Mouse (Mus musculus): Measurements from ENCODE around the gene Runx2. TPM values are rescaled to one million over a fixed set of nuclear protein-coding genes. Genes with fewer than 3 reads are reported as not detected.

The Runx2 gene
- polyA plus RNA-seq, 1 experiment: 21.5 TPM

DNA sequence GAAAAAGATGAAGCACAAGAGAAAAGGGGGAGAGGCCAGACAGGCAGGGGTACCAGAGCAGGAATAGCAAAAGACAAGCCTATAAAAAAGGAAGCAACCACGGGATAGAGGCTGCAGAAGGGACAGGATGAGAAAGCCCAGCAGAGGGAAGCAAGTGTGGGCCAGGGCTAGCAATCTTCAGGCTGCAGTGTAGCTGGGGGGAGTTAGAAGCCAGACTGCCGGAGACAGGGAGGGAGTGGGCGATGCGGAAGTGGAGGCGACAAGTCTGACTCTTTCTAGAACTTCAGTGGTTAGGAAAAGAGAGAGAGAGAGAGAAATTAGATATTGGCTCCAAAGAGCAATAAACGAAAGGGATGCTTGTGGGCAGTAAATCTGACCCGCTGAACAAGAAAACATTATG, 129.1 kb downstream of the Runx2 start:
- Histone ChIP-seq H3K27ac (ENCODE audit: control insufficient read depth, insufficient read depth, low read depth, low read length, poor library complexity) (no peak overlapping the region), H3K4me1 (ENCODE audit: control insufficient read depth, insufficient read depth, low read length) (no peaks in the 10 kb centered on the region), H3K4me3 (replicated peaks; ENCODE audit: control insufficient read depth, low read depth, low read length) (no peak overlapping the region)
- TF ChIP-seq POLR2A (IDR thresholded peaks at IDR 0.05; ENCODE audit: borderline replicate concordance, control insufficient read depth, low read depth, low read length) (no peak), CTCF (IDR thresholded peaks at IDR 0.05; ENCODE audit: control insufficient read depth, insufficient read depth, low read length) (no peak)
- 22% methylated on average over 7 of the region's 7 CpGs for WGBS

DNA sequence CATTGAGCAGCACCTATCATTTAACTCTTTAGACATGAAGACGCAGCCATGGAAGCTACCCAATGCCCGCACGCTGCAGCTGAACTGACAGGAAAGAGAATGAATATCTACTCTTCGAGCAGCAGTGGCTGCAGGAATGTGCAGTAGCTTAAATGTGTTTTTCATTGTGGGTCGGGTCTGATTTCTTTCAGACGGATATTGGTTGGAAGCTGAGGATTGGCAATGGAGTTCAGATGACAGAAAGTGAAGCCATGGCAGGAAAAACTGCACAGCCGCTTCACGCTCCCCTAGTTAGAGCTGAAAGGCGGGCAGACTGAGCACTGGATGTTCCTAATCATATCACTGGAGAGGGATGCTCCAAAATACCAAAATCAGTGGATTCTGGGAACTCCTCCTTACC, 131.6 kb downstream of the Runx2 start:
- Histone ChIP-seq H3K4me3 (replicated peaks; ENCODE audit: control insufficient read depth, low read depth, low read length) (no peak overlapping the region), H3K27ac (ENCODE audit: control insufficient read depth, insufficient read depth, low read depth, low read length, poor library complexity) (no peak overlapping the region), H3K4me1 (ENCODE audit: control insufficient read depth, insufficient read depth, low read length) (no peaks in the 10 kb centered on the region)
- TF ChIP-seq POLR2A (IDR thresholded peaks at IDR 0.05; ENCODE audit: borderline replicate concordance, control insufficient read depth, low read depth, low read length) (no peak), CTCF (IDR thresholded peaks at IDR 0.05; ENCODE audit: control insufficient read depth, insufficient read depth, low read length) (no peak)
- WGBS: 82% methylated on average over 9 of the region's 9 CpGs

DNA sequence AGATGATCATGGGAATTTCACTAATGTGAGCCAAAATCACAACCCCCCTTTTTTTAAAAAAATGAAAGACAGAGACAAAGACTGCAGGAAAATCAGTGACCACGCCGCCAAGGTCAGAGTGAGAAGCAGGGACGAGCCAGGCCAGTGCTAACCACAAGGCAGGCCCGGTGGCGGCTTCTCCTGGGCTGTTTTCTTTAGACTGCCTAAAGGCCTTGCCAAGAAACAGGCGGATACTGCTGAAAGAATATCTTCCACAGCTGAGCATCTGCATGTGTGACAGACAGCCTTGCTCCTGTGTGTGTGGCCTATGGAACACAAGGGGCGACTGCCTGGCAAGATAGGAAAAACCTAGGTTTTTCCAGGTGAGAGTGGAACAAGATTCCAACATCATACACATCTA, 136.8 kb downstream of the Runx2 start:
- no peak overlapping the region for H3K27ac ChIP-seq (ENCODE audit: control insufficient read depth, insufficient read depth, low read depth, low read length, poor library complexity)
- no peak overlapping the region for H3K4me3 ChIP-seq (replicated peaks; ENCODE audit: control insufficient read depth, low read depth, low read length)
- no peak for TF ChIP-seq CTCF (IDR thresholded peaks at IDR 0.05; ENCODE audit: control insufficient read depth, insufficient read depth, low read length)
- H3K4me1 ChIP-seq (ENCODE audit: control insufficient read depth, insufficient read depth, low read length): peaks cover 4% of the 10 kb centered on the region
- 23% methylated on average over 7 of the region's 7 CpGs for WGBS

DNA sequence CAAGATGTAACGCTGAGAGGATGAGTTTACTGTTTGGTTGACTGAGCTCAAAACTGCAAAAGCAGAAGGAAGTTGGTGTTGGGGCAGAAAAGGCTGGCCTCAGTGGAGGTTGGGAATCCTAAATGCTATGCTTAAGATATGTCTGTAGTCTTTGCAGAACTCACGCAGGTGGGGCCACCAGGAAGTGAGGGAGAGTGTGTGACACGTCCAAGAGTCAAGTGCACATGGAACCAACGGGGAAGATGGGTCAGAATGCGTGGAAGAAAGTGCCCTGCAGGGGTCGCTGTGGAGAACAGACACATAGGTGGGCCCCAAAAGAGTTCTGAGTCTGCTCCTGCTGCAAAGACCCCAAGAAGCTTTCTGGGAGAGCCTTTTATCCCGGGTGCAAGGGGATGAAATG, 141.8 kb downstream of the Runx2 start:
- 3% methylated on average over 7 of the region's 7 CpGs for WGBS
- Histone ChIP-seq H3K27ac (ENCODE audit: control insufficient read depth, insufficient read depth, low read depth, low read length, poor library complexity) (peak overlapping the region; percentile 62), H3K4me3 (replicated peaks; ENCODE audit: control insufficient read depth, low read depth, low read length) (no peak overlapping the region), H3K4me1 (ENCODE audit: control insufficient read depth, insufficient read depth, low read length) (peaks cover 7% of the 10 kb centered on the region)
- TF ChIP-seq POLR2A (IDR thresholded peaks at IDR 0.05; ENCODE audit: borderline replicate concordance, control insufficient read depth, low read depth, low read length) (no peak), CTCF (IDR thresholded peaks at IDR 0.05; ENCODE audit: control insufficient read depth, insufficient read depth, low read length) (peak; percentile 69)

DNA sequence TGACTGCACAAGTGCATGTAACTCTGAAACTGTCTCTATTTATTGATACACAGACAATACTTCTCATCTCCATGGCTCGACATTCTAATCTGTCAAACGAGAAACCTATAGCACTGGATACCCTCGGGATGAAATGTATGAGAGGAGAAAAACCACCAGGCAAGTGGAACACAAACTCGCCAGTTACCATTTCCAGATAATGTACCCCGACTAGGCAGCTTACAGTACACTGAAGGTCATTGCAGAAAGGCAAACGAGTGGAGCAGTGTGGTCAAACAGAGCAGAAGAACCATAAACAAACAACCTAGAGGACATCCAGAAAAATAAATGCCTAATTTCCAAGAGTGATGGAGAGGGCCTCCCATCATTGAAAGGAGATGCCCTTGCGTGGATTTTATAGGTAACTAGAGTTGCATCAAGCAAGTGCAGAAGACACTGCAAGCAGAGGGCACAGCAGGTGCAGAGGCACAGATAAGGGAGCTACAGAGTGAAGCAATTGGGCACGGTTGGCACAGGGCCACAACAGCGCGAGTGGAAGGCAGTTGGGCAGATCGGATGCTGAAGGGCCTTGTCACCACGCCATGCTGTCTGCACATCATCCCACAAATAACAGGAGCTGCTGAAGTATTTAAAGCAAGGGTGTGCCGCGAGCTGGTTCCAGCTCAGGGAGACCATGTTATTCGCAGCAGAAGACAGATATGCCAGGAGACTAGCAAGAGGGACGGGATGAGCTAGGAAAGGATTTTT, 142.5 kb downstream of the Runx2 start:
- H3K27ac ChIP-seq (ENCODE audit: control insufficient read depth, insufficient read depth, low read depth, low read length, poor library complexity): peak overlapping the region; percentile 62; the same call in 1 of the 2 replicates
- TF ChIP-seq POLR2A (IDR thresholded peaks at IDR 0.05; ENCODE audit: borderline replicate concordance, control insufficient read depth, low read depth, low read length) (peak; percentile 25; the same call in 1 of the 2 replicates), CTCF (IDR thresholded peaks at IDR 0.05; ENCODE audit: control insufficient read depth, insufficient read depth, low read length) (no peak)

DNA sequence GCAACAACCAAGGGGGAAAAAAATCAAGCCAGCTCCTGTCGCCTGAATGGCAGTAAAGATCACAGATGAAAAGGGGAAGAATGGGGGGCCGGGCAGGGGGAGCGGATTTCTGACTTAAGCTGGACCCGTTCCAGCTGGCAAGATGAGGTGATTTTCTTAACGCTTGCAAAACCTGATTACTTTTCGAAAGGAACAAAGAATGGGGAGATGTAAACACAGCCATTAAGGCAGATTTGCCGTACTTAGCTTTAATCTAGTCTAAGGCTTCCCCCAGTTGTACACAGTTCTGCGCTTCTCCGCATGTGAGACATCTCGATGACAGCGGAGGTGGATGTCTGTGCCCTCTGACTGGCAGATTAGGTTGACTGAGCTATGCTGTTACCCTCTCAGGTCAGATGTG, 144.6 kb downstream of the Runx2 start:
- 18% methylated on average over 11 of the region's 11 CpGs for WGBS
- TF ChIP-seq POLR2A (IDR thresholded peaks at IDR 0.05; ENCODE audit: borderline replicate concordance, control insufficient read depth, low read depth, low read length) (no peak), CTCF (IDR thresholded peaks at IDR 0.05; ENCODE audit: control insufficient read depth, insufficient read depth, low read length) (no peak)
- Histone ChIP-seq H3K4me3 (replicated peaks; ENCODE audit: control insufficient read depth, low read depth, low read length) (no peak overlapping the region), H3K4me1 (ENCODE audit: control insufficient read depth, insufficient read depth, low read length) (peaks cover 6% of the 10 kb centered on the region), H3K27ac (ENCODE audit: control insufficient read depth, insufficient read depth, low read depth, low read length, poor library complexity) (no peak overlapping the region)

More for the DNA sequence above, 142.5 kb downstream of the Runx2 start:
- H3K4me3 ChIP-seq (replicated peaks; ENCODE audit: control insufficient read depth, low read depth, low read length): no peak overlapping the region
- peaks cover 7% of the 10 kb centered on the region for H3K4me1 ChIP-seq (ENCODE audit: control insufficient read depth, insufficient read depth, low read length)
- 13% methylated on average over 16 of the region's 16 CpGs for WGBS

DNA sequence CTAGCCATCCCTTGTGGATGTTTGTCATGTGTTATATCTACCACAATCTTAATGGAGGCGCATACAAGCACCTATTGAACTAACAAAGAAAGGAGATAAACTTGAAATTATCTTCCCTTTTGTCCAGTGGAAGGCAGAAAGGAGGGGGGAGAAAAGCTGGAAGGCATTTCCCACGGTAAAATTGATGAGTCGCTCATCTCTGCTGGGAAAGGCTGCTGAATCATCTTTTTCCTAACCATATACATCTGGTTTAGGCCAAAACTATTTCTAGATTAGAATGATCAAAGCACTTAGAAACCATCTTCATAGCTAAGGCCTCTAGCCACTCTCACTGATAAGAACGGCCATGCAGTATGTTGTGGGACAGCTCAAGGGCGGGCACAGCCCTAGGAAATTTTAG, 147.3 kb downstream of the Runx2 start:
- no peak overlapping the region for H3K4me3 ChIP-seq (replicated peaks; ENCODE audit: control insufficient read depth, low read depth, low read length)
- H3K4me1 ChIP-seq (ENCODE audit: control insufficient read depth, insufficient read depth, low read length): peaks cover 2% of the 10 kb centered on the region; the same call in 1 of the 2 replicates
- no peak for TF ChIP-seq CTCF (IDR thresholded peaks at IDR 0.05; ENCODE audit: control insufficient read depth, insufficient read depth, low read length)
- no peak for TF ChIP-seq POLR2A (IDR thresholded peaks at IDR 0.05; ENCODE audit: borderline replicate concordance, control insufficient read depth, low read depth, low read length)
- no peak overlapping the region for H3K27ac ChIP-seq (ENCODE audit: control insufficient read depth, insufficient read depth, low read depth, low read length, poor library complexity)
- 58% methylated on average over 5 of the region's 5 CpGs for WGBS

DNA sequence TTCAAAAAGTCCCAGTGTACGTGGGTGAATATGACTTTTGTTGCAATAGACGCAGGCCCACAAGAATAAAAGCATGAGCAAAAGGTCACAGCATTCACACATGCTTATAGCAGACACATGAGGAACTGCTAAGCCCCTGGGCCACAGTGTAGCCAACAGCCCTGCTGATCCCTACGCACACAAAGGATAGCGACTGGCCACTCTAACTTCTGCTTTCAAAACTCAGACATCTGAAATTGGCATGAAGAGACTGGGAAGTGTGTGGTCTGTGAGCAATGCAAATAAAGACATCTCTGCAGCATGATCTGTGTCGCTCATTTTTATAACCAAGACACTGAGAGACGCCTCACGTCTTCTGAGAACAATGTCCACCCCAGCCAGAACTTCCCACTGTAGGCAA, 150.7 kb downstream of the Runx2 start:
- 27% methylated on average over 7 of the region's 7 CpGs for WGBS
- Histone ChIP-seq H3K4me1 (ENCODE audit: control insufficient read depth, insufficient read depth, low read length) (no peaks in the 10 kb centered on the region; the same call in none of the 2 replicates), H3K4me3 (replicated peaks; ENCODE audit: control insufficient read depth, low read depth, low read length) (no peak overlapping the region), H3K27ac (ENCODE audit: control insufficient read depth, insufficient read depth, low read depth, low read length, poor library complexity) (no peak overlapping the region; the same call in 1 of the 2 replicates)
- TF ChIP-seq POLR2A (IDR thresholded peaks at IDR 0.05; ENCODE audit: borderline replicate concordance, control insufficient read depth, low read depth, low read length) (no peak), CTCF (IDR thresholded peaks at IDR 0.05; ENCODE audit: control insufficient read depth, insufficient read depth, low read length) (no peak)
